ENCODE assay signal across 23 mouse cellular contexts in the genomic region with DNA sequence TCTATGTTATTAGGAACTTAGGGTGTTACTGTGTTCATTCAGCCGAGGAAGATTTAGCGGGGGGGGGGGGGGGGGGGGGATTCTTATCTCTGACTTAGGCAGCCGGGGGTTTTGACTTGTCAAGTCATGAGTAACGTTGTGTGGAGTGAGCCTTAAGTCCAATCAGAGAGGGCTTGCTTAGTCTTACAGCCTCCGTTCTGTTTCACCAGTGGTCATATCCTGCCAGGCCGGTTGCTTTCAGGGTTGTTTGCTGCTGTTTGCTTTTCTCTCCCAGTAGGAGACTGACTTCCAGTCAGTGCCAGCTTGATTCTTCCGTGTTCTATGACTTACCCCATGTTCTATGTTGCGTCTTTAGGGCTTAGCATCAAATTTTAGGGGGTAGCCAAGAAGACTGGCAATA. TPM values are rescaled to one million over a fixed set of nuclear protein-coding genes. Genes with fewer than 3 reads are reported as not detected.
DNase-seq lines count a peak whose midpoint lies in the region; ATAC-seq lines count a peak whose summit lies in the region.
"Had no signal": no experiment of that assay in that cellular context is flagged by ENCODE, and none has a peak within 500 bp of the region (broad histone marks: within the 10 kb centered on the region; RNA-seq: fewer than 3 reads in every experiment).

No protein-coding gene starts in this region.

- no peak overlapping the region for H3K4me2 ChIP-seq in liver, embryonic 13.5 days
- H3K4me2 ChIP-seq in stomach, embryonic 15.5 days, result no peak overlapping the region
- no peak overlapping the region for H3K4me2 ChIP-seq in hindbrain, embryonic 12.5 days (replicated peaks)
- H3K4me2 ChIP-seq: embryonic facial prominence, embryonic 15.5 days; hindbrain, embryonic 14.5 days; midbrain, embryonic 12.5 days had no signal

- H3K4me1 ChIP-seq in liver, embryonic 13.5 days (replicated peaks), result peaks cover 57% of the 10 kb centered on the region
- H3K4me1 ChIP-seq in stomach, embryonic 15.5 days, result 0 out of 2 replicates have a peak, but pooled peaks cover 10% of the 10 kb centered on the region
- H3K4me1 ChIP-seq in hindbrain, embryonic 12.5 days, result peaks cover 31% of the 10 kb centered on the region

- H3K27ac ChIP-seq in liver, embryonic 13.5 days, result no peak overlapping the region
- 0 out of 2 replicates have a peak overlapping the region, but pooled peaks have one; percentile 18 for H3K27ac ChIP-seq in stomach, embryonic 15.5 days
- no peak overlapping the region for H3K27ac ChIP-seq in hindbrain, embryonic 12.5 days
- H3K27ac ChIP-seq: embryonic facial prominence, embryonic 15.5 days; heart, adult 2 months; hindbrain, embryonic 14.5 days; layer of hippocampus, adult 2 months; midbrain, embryonic 12.5 days had no signal

- peak; percentile 42 for DNase-seq in lung, postnatal 36 days
- DNase-seq in lung, postnatal 25 days (ENCODE audit: low spot score), result no peak
- peak; percentile 45 for DNase-seq in liver
- DNase-seq in liver, embryonic 13.5 days, result no peak
- no peak for DNase-seq in layer of hippocampus, postnatal 14 days (ENCODE audit: low spot score in 2 of 2)
- DNase-seq in cerebellum, postnatal 10 days, result no peak
- DNase-seq: adrenal gland, postnatal 25 days; cerebellum, adult 8-10 months; gastrocnemius, postnatal 14 days; heart, adult 2 months; heart, postnatal 36 days; kidney, postnatal 25 days; layer of hippocampus, postnatal 36 days; thymus, adult 18-20 months; thymus, postnatal 4 days had no signal

- H3K36me3 ChIP-seq in liver, embryonic 13.5 days, result peaks cover 19% of the 10 kb centered on the region
- peaks cover 13% of the 10 kb centered on the region for H3K36me3 ChIP-seq in stomach, embryonic 15.5 days
- peaks cover 45% of the 10 kb centered on the region for H3K36me3 ChIP-seq in hindbrain, embryonic 12.5 days

- H3K4me3 ChIP-seq in liver, embryonic 13.5 days (replicated peaks), result no peak overlapping the region
- no peak overlapping the region for H3K4me3 ChIP-seq in stomach, embryonic 15.5 days (replicated peaks)
- H3K4me3 ChIP-seq in hindbrain, embryonic 12.5 days, result no peak overlapping the region
- H3K4me3 ChIP-seq: embryonic facial prominence, embryonic 15.5 days; heart, adult 2 months; layer of hippocampus, adult 2 months; midbrain, embryonic 12.5 days had no signal

- 27% methylated on average over 8 of the region's 8 CpGs for WGBS in liver, embryonic 13.5 days (ENCODE audit: insufficient replicate concordance)
- WGBS in stomach, embryonic 15.5 days, result 61% methylated on average over 8 of the region's 8 CpGs
- 83% methylated on average over 8 of the region's 8 CpGs for WGBS in hindbrain, embryonic 12.5 days

- H3K27me3 ChIP-seq in liver, embryonic 13.5 days, result no peaks in the 10 kb centered on the region
- no peaks in the 10 kb centered on the region for H3K27me3 ChIP-seq in stomach, embryonic 15.5 days (replicated peaks)
- no peaks in the 10 kb centered on the region for H3K27me3 ChIP-seq in hindbrain, embryonic 12.5 days
- H3K27me3 ChIP-seq: embryonic facial prominence, embryonic 15.5 days; midbrain, embryonic 12.5 days had no signal

- H3K9me3 ChIP-seq in liver, embryonic 13.5 days (replicated peaks), result no peaks in the 10 kb centered on the region
- no peaks in the 10 kb centered on the region for H3K9me3 ChIP-seq in stomach, embryonic 15.5 days
- no peaks in the 10 kb centered on the region; the same call in 1 of the 2 replicates for H3K9me3 ChIP-seq in hindbrain, embryonic 12.5 days (replicated peaks)
- H3K9me3 ChIP-seq: embryonic facial prominence, embryonic 15.5 days had no signal

- ATAC-seq in liver, embryonic 13.5 days (ENCODE audit: low read depth), result peak; percentile 24; the same call in 1 of the 2 replicates
- peak; percentile 52; the same call in 1 of the 2 replicates for ATAC-seq in stomach, embryonic 15.5 days (ENCODE audit: insufficient read depth, low FRiP score, low read depth)
- ATAC-seq in hindbrain, embryonic 12.5 days (ENCODE audit: low FRiP score), result no peak
- ATAC-seq: forebrain, embryonic 14.5 days; inflammation-experienced regulatory T-cells, adult 6 months had no signal

- H3K9ac ChIP-seq in liver, embryonic 13.5 days, result no peak overlapping the region
- H3K9ac ChIP-seq in stomach, embryonic 15.5 days, result no peak overlapping the region
- H3K9ac ChIP-seq in hindbrain, embryonic 12.5 days, result no peak overlapping the region
- H3K9ac ChIP-seq: embryonic facial prominence, embryonic 15.5 days; hindbrain, embryonic 14.5 days; midbrain, embryonic 12.5 days had no signal

RNA-seq across cellular contexts. Expression of a gene that starts 20.2 kb away (rescaled TPM):
- 109 and 120 TPM in 2 replicates for polyA plus RNA-seq in liver, embryonic 13.5 days (2015; fragmentation: Nextera tagmentation; extraction: Ambion mirVana)
- polyA plus RNA-seq in stomach, embryonic 15.5 days (2015; fragmentation: Nextera tagmentation; extraction: Ambion mirVana), result 522 and 525 TPM in 2 replicates
- 100 to 1,000 TPM; 110 to 126 TPM for total RNA-seq in layer of hippocampus, postnatal 14 days (2021)
- polyA plus RNA-seq in hindbrain, embryonic 12.5 days (2016; fragmentation: Nextera tagmentation; extraction: Ambion mirVana), result 891 and 928 TPM in 2 replicates

Comparison
In these comparisons a context has a peak if more than half of its experiments do, and no peak if none do; other contexts are left out.
1. DNase-seq: peak in lung, postnatal 36 days (single experiment) and liver (single experiment); none in lung, postnatal 25 days (single experiment), liver, embryonic 13.5 days (single experiment), layer of hippocampus, postnatal 14 days (0 of 2) and cerebellum, postnatal 10 days (0 of 2).